Mouse (Mus musculus) layer of hippocampus, adult 6 months (tissue): ENCODE results near the gene Tagln3. TPM values are rescaled to one million over a fixed set of nuclear protein-coding genes. Genes with fewer than 3 reads are reported as not detected.

Experiments used
- long read RNA-seq, 2 experiments: library from polyadenylated mRNA; unstranded; transcript quantifications; one replicate each; pipeline ENCODE4 v2.0.0; 2019 to 2020
- polyA plus RNA-seq: library from polyadenylated mRNA; unstranded; fragments of <200 nt; fragmentation: Nextera tagmentation; gene quantifications from 2 replicates; pipeline ENCODE4 v1.2.3, GENCODE M21; 2021

Tagln3 gene
- polyA plus RNA-seq = 580 and 591 TPM in 2 replicates
- long read RNA-seq, experiment 1, transcript Tagln3-201 (4 exons, 1,240 nt) = major isoform, 749 of 785 reads
- long read RNA-seq, experiment 1, partial matches to known transcripts = 26 of 785 reads
- long read RNA-seq, experiment 1, other reads (novel, unspliced or antisense) = 10 of 785 reads
- long read RNA-seq, experiment 2, transcript Tagln3-201 (4 exons, 1,240 nt) = major isoform, 605 of 607 reads
- long read RNA-seq, experiment 2, partial matches to known transcripts = 1 of 607 reads
- long read RNA-seq, experiment 2, other reads (novel, unspliced or antisense) = 1 of 607 reads

DNA sequence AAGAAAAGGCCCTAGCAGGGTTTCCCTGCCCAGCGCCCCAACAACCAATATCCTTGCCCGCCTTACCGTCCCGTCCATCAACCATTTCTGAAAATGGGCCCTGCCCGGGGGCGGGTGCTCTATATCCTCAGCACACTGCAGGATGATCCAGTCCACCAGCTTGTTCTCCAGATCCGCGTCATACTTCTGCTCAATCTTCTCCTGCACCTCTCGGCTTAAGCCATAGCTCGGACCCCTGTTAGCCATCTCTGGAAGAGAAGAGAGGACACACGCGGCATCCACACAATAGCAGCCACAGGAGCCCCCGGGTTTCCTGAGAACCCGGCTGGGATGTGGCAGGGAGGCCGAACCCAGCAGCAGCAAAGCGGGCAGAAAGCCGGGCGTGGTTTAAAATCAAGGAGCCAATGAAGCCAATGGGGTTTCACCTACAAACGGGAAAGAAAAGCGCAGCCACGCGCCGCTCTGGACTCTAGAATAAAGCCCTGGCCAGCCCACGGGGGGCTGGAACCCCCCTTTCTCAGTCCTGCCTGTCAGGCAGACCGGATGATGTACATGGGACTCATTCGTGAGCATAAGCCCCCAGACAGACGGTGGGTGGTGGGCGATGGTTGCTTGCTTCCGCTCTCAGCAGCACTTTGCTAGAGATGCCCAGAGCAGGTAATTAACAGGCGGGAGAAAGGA is at the start of gene Tagln3:
TSS of gene Tagln3 (minus strand) at position 548 of the 681 bp plus-strand sequence.

DNA sequence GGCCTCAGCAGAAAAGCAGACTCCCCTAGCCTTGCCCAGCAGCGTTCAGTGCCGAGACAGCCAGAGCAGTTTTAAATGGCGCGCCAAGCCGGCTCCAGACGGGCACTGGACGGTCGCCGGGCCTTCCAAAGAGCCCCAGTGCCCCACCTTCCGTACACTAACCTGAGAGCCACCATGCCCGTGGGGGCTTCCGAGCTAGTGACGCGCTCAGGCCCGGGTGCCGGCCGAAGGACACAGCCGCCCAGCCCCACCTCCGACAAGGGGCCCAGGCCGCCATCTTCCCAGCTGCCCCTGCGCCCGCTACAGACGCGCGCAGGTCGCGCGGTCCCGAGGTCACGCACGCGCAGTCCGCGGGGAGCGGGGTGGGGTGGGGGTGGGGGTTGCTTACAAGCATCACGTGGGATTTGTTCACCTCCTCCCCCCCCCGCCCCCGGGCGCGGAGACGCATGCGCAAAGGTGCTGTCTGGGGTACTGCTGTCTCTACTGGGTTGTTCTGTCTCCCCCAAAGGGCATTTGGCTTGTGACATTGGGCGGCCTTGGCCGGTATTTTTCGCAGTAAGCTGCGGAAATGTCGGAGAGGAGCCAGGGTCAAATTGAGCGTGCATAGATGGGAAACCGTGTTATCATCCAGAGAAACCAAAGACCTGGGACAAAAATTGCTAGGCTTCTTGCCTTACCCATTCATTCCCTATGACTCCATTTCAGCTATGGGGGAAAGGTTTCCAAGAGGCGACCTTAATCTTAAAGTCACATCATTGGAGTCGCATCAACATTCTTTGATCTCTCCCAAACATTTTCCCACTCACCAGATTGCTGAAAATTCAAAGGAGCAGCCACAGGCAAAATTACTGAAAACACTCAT is 18.4 kb upstream of the Tagln3 start, which contains the start of gene Abhd10:
TSS of gene Abhd10 (minus strand) at position 341 of the 862 bp plus-strand sequence.

DNA sequence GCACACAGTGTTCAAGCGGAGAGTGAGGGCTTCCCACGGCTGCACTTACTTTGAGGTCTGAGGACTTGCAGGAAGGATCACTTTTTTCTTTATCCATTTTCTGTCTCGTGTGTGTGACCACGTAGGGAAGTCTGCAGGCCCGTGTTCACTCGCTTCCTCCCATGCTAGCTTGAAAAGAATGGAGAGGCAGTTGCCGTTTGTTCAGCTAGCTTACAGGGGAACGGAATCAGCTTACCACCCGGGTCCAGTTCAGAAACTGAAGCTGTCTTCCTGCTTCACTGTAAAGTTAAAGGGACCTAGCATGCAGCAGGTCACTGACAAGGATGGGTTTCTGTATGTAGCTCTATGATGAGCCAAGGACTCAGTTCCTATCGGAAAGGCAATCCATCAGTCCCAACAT is 30.9 kb downstream of the Tagln3 start, which contains the start of gene Tmprss7:
TSS of gene Tmprss7 (minus strand) at position 101 of the 400 bp plus-strand sequence.

Other genes starting within 250 kb of the Tagln3 start
- gene Gm609, start 231.6 kb downstream of the Tagln3 start, polyA plus RNA-seq = 0.13 and 0.19 TPM in 2 replicates
- gene Gm17783, start 192.6 kb downstream of the Tagln3 start, polyA plus RNA-seq = not detected in 2 replicates
- not detected in 2 replicates for gene Slc9c1, start 189.3 kb downstream of the Tagln3 start, polyA plus RNA-seq
- not detected in 2 replicates for gene Gcsam, start 114.2 kb downstream of the Tagln3 start, polyA plus RNA-seq
- 0.09 and 0.14 TPM in 2 replicates for gene BC016579, start 70.5 kb downstream of the Tagln3 start, polyA plus RNA-seq
- gene Tmprss7, start 30.9 kb downstream of the Tagln3 start, polyA plus RNA-seq = 0.55 and 0.77 TPM in 2 replicates
- 25.9 and 26.4 TPM in 2 replicates for gene Abhd10, start 18.3 kb upstream of the Tagln3 start, polyA plus RNA-seq
- gene Phldb2, start 229.0 kb upstream of the Tagln3 start, polyA plus RNA-seq = 1.0 TPM in 2 replicates